Mouse (Mus musculus): ENCODE results near the gene Med16.

Gene Med16

DNA sequence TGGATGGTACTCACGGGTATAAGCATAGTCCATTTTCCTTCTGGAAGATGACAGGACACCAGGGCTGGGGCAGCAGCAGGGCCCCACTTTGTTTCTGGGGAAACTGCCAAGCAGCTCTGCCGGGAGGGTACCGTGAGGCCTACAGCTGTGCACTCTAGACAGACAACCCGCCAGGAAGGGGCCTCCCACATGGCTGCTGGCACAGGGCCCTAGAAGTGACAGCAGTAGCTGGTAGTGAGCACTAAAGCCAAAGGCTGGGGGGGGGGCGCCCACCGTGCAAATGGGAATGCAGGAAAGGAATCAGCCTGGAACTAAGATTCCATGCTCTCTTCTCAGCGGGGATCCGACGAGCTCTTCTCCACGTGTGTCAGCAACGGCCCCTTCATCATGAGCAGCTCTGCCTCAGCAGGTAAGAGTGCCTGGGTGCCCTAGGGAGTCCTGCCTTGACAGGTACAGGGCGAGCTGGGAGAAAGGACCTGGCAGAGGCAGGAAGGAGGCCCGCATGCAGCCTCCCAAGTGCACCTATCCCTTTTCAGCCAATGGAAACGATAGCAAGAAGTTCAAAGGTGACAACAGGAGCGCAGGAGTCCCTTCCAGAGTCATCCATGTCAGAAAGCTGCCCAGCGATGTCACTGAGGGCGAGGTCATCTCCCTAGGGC, 50.2 kb downstream of the Med16 start:
- peak; percentile 90 for DNase-seq

DNA sequence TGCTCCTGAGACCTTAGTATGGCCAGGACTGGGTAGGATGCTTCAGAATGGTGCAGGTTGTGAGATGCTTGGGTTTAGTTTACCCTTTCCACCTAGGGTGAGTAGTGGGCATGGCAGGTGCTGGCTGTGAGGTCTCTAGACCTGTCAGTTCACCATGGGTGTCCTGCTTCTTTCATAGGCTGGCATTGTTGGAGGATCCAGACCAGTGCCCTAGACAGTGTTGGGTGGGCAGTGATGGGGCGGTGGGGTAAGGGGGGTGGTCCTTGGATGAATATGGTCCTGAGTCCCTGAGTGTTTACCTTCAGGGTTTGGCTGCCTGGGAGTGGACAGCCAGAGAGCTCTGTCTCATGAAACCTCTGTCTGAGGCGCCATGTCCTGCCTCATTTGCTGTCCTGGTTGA, 50.8 kb downstream of the Med16 start:
- DNase-seq = no peak

DNA sequence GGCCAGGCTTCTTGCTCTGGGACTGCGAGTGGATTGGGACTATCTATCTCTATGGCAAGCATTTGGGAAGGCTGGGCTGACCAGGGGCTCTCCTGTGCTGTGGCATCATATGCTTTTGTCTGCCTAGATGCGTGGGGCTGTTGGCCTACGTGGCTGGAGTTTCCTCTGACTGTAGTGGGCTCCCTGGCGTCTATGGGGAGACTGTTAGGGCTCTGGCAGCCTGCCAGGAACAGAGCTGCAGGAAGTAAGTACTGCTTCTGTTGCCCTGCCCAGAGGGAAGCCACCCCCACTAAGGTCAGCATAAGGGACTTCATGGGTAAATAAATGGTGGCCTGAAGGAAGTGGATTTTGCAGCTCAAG, 51.3 kb downstream of the Med16 start:
- DNase-seq = peak; percentile 91

DNA sequence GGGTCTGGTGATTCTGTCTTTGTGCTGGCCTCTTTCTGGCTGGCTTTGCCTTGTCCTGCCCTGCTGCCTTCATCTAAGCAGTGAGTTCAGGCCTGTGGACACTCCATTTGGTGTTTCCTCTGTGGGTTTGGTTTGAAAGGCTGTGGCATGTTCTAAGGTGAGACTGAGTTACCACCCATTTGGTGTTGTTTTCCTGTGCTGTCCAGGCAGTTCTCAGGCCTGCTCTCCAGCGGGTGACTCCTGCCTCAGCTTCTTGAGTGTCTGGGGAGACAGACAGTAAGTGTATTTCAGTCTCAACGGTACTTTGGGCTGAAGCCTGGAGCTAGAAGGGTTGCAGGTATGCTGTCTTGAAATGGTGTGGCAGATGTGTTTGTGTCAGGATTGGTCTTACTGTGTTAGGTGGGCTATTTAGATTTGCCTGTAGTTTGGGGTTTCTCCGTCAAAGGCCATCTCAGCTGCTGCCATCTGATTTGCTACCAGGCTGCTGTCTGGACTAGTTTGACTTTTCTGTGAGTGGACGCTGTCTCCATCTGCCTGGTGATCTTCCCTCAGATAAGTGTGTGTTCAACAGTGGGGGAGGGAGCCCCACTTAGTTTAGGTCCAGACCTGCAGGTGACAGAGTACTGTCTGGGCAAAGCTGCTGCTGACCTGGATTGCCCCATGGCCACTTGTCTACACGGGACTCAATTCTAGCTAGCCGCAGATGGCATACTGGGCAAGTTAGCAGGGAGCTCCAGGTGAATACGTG, 51.8 kb downstream of the Med16 start:
- no peak for DNase-seq

DNA sequence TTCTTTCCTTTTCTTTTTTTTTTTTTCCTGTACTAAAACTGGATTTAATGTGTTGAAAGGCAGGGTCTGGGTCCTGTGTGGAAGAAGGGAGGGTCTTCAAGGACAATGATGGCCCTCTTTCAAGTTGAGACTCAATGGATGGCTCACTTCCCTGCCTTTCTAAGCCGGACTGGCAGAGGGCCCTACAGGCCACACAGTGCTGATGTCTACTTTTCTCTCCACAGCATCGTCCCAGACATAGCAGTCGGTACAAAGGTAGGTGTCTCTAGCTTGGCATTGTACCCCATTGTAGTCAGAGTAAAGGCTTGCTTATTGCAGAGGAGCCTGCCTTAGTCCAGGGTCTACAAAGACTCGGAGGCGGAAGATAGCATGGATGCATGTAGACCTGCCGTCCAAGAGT, 52.4 kb downstream of the Med16 start:
- DNase-seq = no peak

DNA sequence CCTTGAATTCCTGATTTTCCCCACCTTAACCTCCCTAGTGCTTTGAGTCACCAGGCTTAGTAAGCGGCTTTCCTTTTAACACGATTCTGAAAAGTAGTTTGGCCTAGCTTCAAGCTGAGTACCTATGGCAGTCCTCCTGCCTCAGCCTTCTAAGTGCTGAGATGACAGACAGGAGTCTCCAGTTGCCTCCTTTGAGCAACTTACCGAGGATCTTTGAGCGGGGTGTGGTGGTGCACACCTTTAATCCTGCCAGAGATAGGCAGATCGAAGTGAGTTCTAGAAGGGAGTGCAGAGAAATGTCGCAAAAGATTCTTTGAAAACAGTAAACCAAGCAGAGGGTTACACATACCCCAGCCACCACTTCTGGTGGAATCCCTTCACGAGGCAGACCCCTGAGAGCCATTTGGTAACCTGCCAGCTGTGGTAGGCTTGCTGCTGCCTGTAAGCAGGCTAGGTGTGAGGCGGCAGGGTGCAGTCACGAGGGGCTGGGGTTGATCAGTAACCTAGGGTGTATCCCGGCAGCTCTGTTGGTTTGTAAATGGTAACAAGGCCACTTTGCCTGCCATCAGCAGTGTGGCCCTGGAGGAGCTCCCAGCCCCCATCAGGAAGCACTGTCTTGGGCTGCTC, 53.1 kb downstream of the Med16 start:
- peak; percentile 90 for DNase-seq

DNA sequence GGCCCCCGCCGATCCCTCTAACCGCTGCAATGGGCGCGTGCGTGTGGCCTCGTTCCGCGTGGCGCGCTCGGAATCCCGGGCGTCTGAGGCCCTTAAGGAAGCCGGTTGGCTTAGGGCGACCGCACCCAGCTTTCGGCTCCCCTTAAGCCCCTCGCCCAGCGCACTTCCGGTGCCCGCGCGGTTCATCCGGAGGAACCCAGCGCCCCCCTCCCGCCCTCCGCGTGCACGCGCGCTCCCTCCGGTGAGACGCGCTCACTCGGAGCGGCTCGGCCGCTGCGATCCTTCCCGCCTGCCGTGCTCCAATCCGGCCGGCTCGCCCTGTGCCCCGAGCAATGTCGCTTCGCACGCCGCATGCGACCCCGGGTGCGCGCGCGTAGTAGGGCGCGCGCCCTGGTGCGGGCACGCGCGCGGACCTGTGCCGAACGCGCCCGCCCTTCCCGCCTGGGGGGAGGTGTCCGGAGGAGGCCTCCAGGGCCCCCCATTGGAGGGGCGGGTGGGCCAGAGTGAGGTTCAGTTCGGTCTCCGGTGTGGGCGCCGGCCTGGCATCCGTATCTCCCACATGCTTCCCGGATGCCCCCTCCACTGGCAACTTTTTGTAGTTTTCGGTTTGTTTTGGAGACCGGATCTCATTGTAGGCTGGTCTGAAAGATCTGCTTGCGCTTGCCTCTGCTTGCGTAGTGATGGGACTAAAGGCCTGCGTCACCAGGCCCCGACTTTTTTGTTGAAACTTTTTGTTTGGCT, 53.8 kb downstream of the Med16 start:
- DNase-seq = peak; percentile 87

DNA sequence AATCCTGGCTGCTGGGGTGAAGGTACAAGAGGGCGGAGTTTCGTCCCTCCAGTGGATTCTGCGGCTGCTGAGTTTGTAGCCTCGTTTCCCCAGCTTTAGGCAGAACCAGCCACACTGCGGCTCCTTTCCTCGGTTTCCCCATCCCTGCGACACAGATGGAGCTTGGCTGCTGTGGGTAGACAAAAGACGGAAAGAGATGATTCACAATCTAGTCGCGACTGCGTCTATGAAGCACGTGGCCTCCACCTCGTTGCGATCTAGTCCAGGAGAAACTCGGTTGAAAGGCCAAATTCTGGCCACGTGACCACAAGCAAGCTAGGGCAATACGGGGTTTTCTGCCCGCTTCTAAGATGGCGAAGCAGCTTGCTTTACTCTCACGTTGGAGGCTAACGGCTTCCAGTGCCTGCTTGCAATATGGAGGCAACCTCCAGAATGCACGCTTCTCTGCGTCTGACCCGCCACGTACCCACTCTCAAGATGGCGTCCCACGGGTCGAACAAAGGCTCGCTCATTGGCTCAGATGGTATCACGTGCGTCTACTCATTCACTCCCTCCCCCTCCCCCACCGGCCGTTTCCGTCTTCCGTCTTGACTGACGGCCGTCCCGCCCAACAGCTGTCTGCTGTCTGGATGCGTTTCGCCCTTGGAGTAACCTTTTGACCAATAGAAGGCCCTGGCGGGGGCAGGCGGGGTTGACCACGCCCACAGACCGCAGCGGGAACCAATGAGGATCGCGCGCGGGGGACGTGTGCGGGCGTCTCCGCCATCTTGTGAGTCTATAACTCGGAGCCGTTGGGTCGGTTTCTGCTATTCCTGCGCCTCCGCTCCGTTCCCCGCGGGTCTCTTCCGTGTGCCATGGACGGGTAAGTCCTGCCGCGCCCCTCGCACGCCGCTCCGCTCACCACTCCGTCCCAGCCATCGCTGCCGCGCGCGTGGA, 54.6 kb downstream of the Med16 start, which contains the start of gene Ptbp1:
Gene Ptbp1, plus strand, starts transcription at position 568 of the 936 bp plus-strand sequence.
- peak; percentile 100 for DNase-seq

DNA sequence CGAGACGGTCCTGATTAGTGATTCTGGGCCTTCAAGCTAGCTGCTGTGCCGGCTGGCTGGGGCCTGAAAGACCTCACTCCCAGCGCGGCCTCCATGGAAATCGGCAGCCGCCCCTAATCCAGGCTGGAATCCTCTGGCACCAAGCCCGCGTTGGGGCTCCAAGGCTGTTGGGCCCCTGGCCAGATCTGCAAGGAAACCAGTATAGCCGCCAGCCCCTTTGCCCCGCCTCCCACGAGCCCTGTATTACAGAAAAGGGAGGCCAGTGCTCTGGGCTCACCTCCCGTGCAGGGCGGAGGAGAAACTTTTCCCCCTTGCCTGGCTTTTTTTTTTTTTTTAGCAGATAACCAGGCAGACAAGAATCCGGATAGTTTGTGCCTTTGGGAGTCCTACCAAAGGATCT, 55.3 kb downstream of the Med16 start:
- DNase-seq = peak; percentile 99

DNA sequence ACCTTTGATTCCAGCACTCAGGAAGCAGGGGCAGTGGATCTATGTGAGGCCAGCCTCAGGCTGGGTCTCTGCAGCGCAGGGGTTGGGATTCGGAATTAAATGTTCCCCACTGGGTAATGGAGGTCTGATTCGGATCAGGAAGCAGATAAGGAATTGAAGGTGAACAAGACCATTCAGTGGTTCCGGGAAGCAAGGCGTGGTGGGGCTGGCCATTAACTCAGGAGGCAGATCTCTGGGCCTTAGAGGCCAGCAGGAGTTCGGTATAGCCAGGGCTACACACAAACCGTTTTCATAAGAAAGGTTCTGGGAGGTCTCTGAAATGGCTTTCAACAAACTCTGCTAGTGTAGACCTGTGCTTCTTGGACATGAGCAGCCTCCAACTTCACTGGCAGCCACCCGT, 55.9 kb downstream of the Med16 start:
- DNase-seq = peak; percentile 41

DNA sequence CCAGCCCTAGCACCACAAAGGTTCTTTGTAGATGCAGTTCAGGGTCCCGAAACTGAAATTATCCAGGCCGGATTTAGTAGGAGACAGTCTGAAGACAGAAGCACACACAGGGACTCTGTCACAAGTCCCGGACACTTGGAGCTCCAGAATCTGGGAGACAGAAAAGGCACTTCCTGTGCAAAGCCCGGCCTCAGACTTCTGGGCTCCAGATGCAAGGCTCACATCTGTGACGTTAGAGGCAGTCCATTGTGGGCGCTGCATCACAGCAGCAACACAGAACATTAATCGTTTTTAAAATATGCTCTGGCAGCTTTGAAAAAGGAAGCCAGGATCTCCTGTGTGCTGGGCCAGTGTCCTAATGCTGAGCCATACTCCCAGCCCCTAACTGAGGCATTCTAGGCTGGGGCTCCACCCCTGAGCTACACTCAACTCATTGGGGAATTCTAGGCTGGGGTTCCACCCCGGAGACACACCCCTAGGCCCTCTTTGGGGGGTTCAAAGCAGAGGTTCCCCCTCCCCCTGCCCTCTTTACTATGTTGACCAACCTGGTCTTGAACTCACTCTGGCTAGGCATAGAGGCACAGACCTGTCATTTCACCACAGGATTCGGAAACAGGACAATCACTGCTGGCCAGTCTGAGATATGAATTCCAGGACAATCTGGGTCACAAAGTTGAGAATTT, 56.5 kb downstream of the Med16 start:
- DNase-seq = peak; percentile 83

DNA sequence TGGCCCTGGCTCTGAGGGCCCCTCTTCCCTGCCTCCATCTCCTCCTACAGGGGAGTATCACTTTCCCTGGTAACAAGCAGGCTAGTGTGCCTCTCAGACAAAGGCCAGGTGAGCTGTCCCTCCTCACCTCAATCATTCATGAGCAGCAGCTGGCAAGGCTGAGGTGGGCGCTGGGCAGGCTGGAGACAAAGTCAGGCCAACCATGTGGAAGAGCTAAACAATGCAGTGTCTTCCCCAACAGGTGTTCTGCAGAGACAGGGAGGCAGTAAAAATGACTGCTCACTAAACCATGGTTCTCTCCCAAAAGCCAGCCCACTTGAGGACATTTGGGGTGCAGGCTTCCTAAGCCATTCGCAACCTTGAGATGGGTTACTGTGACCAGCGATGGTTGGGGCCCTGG, 57.1 kb downstream of the Med16 start:
- no peak for DNase-seq

DNA sequence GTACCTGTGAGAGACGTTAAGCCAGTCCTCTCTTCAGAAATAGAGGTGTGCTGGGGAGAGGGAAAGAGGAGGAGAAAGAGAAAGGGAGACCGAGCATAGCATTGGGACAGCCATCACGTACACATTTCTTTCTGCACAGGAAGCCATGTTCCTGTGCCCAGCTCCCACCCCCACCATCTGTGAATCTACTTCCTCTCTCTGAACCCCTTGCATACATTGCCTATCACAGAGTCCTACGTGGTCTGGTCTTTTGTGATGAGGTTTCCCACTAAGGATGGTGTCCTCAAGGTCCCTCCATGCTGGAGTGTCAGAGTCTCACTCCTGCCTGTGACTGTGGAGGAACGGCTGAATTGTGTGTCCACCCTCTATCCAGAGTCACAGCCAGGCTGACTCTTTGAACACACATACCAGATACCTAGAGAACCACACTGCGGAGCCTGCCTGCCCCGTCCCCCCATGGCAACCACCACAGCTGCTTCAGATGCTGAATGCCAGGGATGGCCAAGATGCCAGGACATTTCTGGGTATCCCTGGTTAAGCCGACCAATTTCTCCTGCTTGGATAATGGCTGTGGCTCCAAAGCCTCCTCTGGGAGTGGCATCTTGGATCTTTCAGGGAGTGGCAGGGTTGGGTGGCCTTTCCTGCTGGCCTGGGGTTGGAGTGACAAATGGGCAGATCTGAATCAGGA, 58.6 kb downstream of the Med16 start:
- DNase-seq = no peak

DNA sequence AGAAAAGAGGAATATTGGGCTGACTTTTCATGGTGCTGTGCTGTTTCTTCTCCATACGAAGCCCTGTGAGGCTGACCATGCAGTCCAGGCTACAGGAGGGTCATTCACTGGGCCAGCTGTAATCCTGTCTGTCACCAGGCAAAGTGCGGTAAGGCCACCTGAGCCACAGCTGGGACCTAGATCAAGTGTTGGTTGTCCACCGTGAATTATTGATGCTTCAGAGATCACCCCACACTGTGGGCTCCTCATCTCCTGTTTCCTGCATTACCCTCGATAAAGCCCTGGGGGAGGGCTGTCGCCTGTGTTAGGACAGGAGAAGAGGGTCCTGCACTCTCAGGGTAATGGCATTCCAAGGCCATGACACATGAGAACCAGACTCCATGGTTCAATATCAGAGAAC, 62.2 kb downstream of the Med16 start:
- no peak for DNase-seq

All from kidney, postnatal 10 days (tissue).